Comparison of ENCODE assay signal across 18 mouse cellular contexts in genomic region chr12:57400186-57400585, GRCm38 (mm10).
"Had no signal": no experiment of that assay in that cellular context is flagged by ENCODE, and none has a peak within 500 bp of the region (broad histone marks: within the 10 kb centered on the region; RNA-seq: fewer than 3 reads in every experiment).

No protein-coding gene starts in this region.

- H3K27ac ChIP-seq: layer of hippocampus, adult 2 months; limb, embryonic 10.5 days; limb, embryonic 13.5 days; liver, embryonic 12.5 days; liver, embryonic 15.5 days; lung, embryonic 15.5 days; midbrain, embryonic 12.5 days; neural tube, embryonic 12.5 days; neural tube, embryonic 15.5 days had no signal

- ATAC-seq: liver, embryonic 12.5 days had no signal

- H3K9me3 ChIP-seq: limb, embryonic 10.5 days; limb, embryonic 13.5 days; liver, embryonic 12.5 days; liver, embryonic 15.5 days; lung, embryonic 15.5 days; midbrain, embryonic 12.5 days; neural tube, embryonic 12.5 days; neural tube, embryonic 15.5 days had no signal

- H3K27me3 ChIP-seq: limb, embryonic 13.5 days; liver, embryonic 12.5 days; liver, embryonic 15.5 days; lung, embryonic 15.5 days; megakaryocyte, embryonic 14.5 days; neural tube, embryonic 12.5 days; neural tube, embryonic 15.5 days had no signal

- DNase-seq: kidney, adult 18-20 months; kidney, adult 9 months; kidney, postnatal 14 days; layer of hippocampus, adult 9-11 months; liver; lung, postnatal 10 days; thymus, adult 18-20 months; thymus, postnatal 36 days had no signal

- H3K4me2 ChIP-seq: limb, embryonic 13.5 days; liver, embryonic 12.5 days; liver, embryonic 15.5 days; lung, embryonic 15.5 days; neural tube, embryonic 12.5 days; neural tube, embryonic 15.5 days had no signal

- H3K4me1 ChIP-seq: limb, embryonic 10.5 days; limb, embryonic 13.5 days; liver, embryonic 15.5 days; lung, embryonic 15.5 days; megakaryocyte, embryonic 14.5 days; neural tube, embryonic 12.5 days had no signal

- H3K36me3 ChIP-seq: limb, embryonic 10.5 days; limb, embryonic 13.5 days; liver, embryonic 12.5 days; liver, embryonic 15.5 days; lung, embryonic 15.5 days; midbrain, embryonic 12.5 days; neural tube, embryonic 12.5 days; neural tube, embryonic 15.5 days had no signal

- H3K4me3 ChIP-seq: layer of hippocampus, adult 2 months; limb, embryonic 10.5 days; limb, embryonic 13.5 days; liver, embryonic 12.5 days; liver, embryonic 15.5 days; lung, embryonic 15.5 days; megakaryocyte, embryonic 14.5 days; midbrain, embryonic 12.5 days; neural tube, embryonic 12.5 days; neural tube, embryonic 15.5 days had no signal

- H3K9ac ChIP-seq: limb, embryonic 13.5 days; liver, embryonic 12.5 days; liver, embryonic 15.5 days; lung, embryonic 15.5 days; midbrain, embryonic 12.5 days; neural tube, embryonic 12.5 days; neural tube, embryonic 15.5 days had no signal
